In genomic region chr4:130906296-130906695, GRCm38 (mm10) we compare ENCODE assay signal across 9 mouse cellular contexts. TPM values are rescaled to one million over a fixed set of nuclear protein-coding genes. Genes with fewer than 3 reads are reported as not detected.
DNase-seq lines count a peak whose midpoint lies in the region; ATAC-seq and TF ChIP-seq lines count a peak whose summit lies in the region.
"Had no signal": no experiment of that assay in that cellular context is flagged by ENCODE, and none has a peak within 500 bp of the region (broad histone marks: within the 10 kb centered on the region; RNA-seq: fewer than 3 reads in every experiment).

No protein-coding gene starts in this region.

- 38% methylated on average over 8 of the region's 8 CpGs for WGBS in midbrain, postnatal 0 days
- 28% methylated on average over 8 of the region's 8 CpGs for WGBS in midbrain, embryonic 14.5 days
- 60% methylated on average over 8 of the region's 8 CpGs for WGBS in liver, postnatal 0 days (ENCODE audit: insufficient replicate concordance)
- WGBS in midbrain, embryonic 13.5 days: 36% methylated on average over 8 of the region's 8 CpGs

- H3K27ac ChIP-seq in midbrain, postnatal 0 days (ENCODE audit: low read depth, low read length): no peak overlapping the region
- no peak overlapping the region for H3K27ac ChIP-seq in midbrain, embryonic 14.5 days (replicated peaks; ENCODE audit: low read depth, low read length)
- peak overlapping the region; percentile 17; the same call in 1 of the 2 replicates for H3K27ac ChIP-seq in gastrocnemius, adult 2 months
- no peak overlapping the region for H3K27ac ChIP-seq in liver, postnatal 0 days (ENCODE audit: low read depth)
- H3K27ac ChIP-seq in midbrain, embryonic 13.5 days: no peak overlapping the region
- H3K27ac ChIP-seq: liver, embryonic 15.5 days had no signal

- TF ChIP-seq CTCF in midbrain, postnatal 0 days (IDR thresholded peaks at IDR 0.05): no peak
- TF ChIP-seq CTCF in brain, embryonic 14.5 days (IDR thresholded peaks at IDR 0.05; ENCODE audit: borderline replicate concordance, extremely low read depth, insufficient read depth, insufficient read length): no peak
- peak; percentile 27 for TF ChIP-seq CTCF in gastrocnemius, adult 2 months (IDR thresholded peaks at IDR 0.05)
- TF ChIP-seq CTCF in liver, postnatal 0 days (IDR thresholded peaks at IDR 0.05; ENCODE audit: low read depth): no peak

- H3K9me3 ChIP-seq in midbrain, postnatal 0 days (ENCODE audit: low read length): no peaks in the 10 kb centered on the region
- no peaks in the 10 kb centered on the region for H3K9me3 ChIP-seq in midbrain, embryonic 14.5 days (ENCODE audit: control insufficient read depth, low read length)
- no peaks in the 10 kb centered on the region for H3K9me3 ChIP-seq in liver, postnatal 0 days (ENCODE audit: low read length)
- H3K9me3 ChIP-seq in midbrain, embryonic 13.5 days: no peaks in the 10 kb centered on the region
- H3K9me3 ChIP-seq: liver, embryonic 15.5 days had no signal

- H3K4me2 ChIP-seq in midbrain, postnatal 0 days (ENCODE audit: low read depth, low read length, poor library complexity, severe bottlenecking): no peak overlapping the region
- H3K4me2 ChIP-seq in midbrain, embryonic 14.5 days (ENCODE audit: low read length): no peak overlapping the region
- no peak overlapping the region for H3K4me2 ChIP-seq in liver, postnatal 0 days (ENCODE audit: low read depth, low read length)
- no peak overlapping the region for H3K4me2 ChIP-seq in midbrain, embryonic 13.5 days (replicated peaks)
- H3K4me2 ChIP-seq: liver, embryonic 15.5 days had no signal

- peak; percentile 75 for DNase-seq in midbrain, postnatal 0 days (ENCODE audit: low spot score)
- DNase-seq in midbrain, embryonic 14.5 days: no peak
- DNase-seq in brain, embryonic 14.5 days (ENCODE audit: low read depth): peak; percentile 50
- DNase-seq in gastrocnemius, adult 2 months: peak; percentile 96
- peak; percentile 39 to 65 for DNase-seq in kidney, postnatal 36 days
- no peak for DNase-seq in frontal cortex, postnatal 14 days (ENCODE audit: low spot score in 2 of 2)
- DNase-seq in liver, postnatal 0 days: no peak

- 0 out of 2 replicates have a peak, but pooled peaks have one; percentile 23 for ATAC-seq in midbrain, postnatal 0 days (ENCODE audit: low FRiP score)
- no peak for ATAC-seq in midbrain, embryonic 14.5 days (ENCODE audit: low FRiP score, low TSS enrichment)
- no peak for ATAC-seq in liver, postnatal 0 days
- no peak for ATAC-seq in midbrain, embryonic 13.5 days

- no peaks in the 10 kb centered on the region for H3K36me3 ChIP-seq in midbrain, postnatal 0 days (ENCODE audit: insufficient read depth, low read length)
- H3K36me3 ChIP-seq in midbrain, embryonic 14.5 days (ENCODE audit: control insufficient read depth, insufficient read depth, low read length): no peaks in the 10 kb centered on the region
- no peaks in the 10 kb centered on the region for H3K36me3 ChIP-seq in liver, postnatal 0 days (replicated peaks; ENCODE audit: insufficient read depth, low read length)
- no peaks in the 10 kb centered on the region for H3K36me3 ChIP-seq in midbrain, embryonic 13.5 days
- H3K36me3 ChIP-seq: liver, embryonic 15.5 days had no signal

- H3K9ac ChIP-seq in midbrain, postnatal 0 days (replicated peaks; ENCODE audit: low read length, poor library complexity, severe bottlenecking): no peak overlapping the region
- H3K9ac ChIP-seq in midbrain, embryonic 14.5 days (replicated peaks; ENCODE audit: low read length): no peak overlapping the region
- H3K9ac ChIP-seq in liver, postnatal 0 days (replicated peaks): no peak overlapping the region
- H3K9ac ChIP-seq in midbrain, embryonic 13.5 days (replicated peaks): no peak overlapping the region
- H3K9ac ChIP-seq: liver, embryonic 15.5 days had no signal

- no peaks in the 10 kb centered on the region for H3K27me3 ChIP-seq in midbrain, postnatal 0 days (ENCODE audit: insufficient read depth, low read length)
- no peaks in the 10 kb centered on the region for H3K27me3 ChIP-seq in midbrain, embryonic 14.5 days (ENCODE audit: control insufficient read depth, insufficient read depth, low read length)
- no peaks in the 10 kb centered on the region for H3K27me3 ChIP-seq in liver, postnatal 0 days (ENCODE audit: insufficient read depth, low read length)
- H3K27me3 ChIP-seq in midbrain, embryonic 13.5 days: no peaks in the 10 kb centered on the region
- H3K27me3 ChIP-seq: liver, embryonic 15.5 days had no signal

- no peak for TF ChIP-seq POLR2A in brain, embryonic 14.5 days (IDR thresholded peaks at IDR 0.05; ENCODE audit: borderline replicate concordance, extremely low read depth, insufficient read depth, insufficient read length, poor library complexity, severe bottlenecking)

- intact Hi-C loops in gastrocnemius, adult 2 months (cut with DNase I): no loop called here

- H3K4me1 ChIP-seq in midbrain, postnatal 0 days (ENCODE audit: insufficient read depth, low read length): no peaks in the 10 kb centered on the region
- no peaks in the 10 kb centered on the region for H3K4me1 ChIP-seq in midbrain, embryonic 14.5 days (ENCODE audit: control insufficient read depth, insufficient read depth, low read length)
- H3K4me1 ChIP-seq in liver, postnatal 0 days (ENCODE audit: insufficient read depth): peaks cover 17% of the 10 kb centered on the region
- peaks cover 35% of the 10 kb centered on the region for H3K4me1 ChIP-seq in midbrain, embryonic 13.5 days (replicated peaks)

- H3K4me3 ChIP-seq in midbrain, postnatal 0 days (ENCODE audit: low read depth, low read length): no peak overlapping the region
- H3K4me3 ChIP-seq in midbrain, embryonic 14.5 days (replicated peaks; ENCODE audit: low read depth, low read length): no peak overlapping the region
- H3K4me3 ChIP-seq in gastrocnemius, adult 2 months: no peak overlapping the region
- H3K4me3 ChIP-seq in liver, postnatal 0 days (ENCODE audit: low read depth, low read length): no peak overlapping the region
- H3K4me3 ChIP-seq in midbrain, embryonic 13.5 days (replicated peaks): no peak overlapping the region
- H3K4me3 ChIP-seq: liver, embryonic 15.5 days had no signal

- TF ChIP-seq EP300 in liver, postnatal 0 days (IDR thresholded peaks at IDR 0.05; ENCODE audit: low read depth): no peak

RNA-seq across cellular contexts. Expression of gene Laptm5, which starts 6.6 kb away (rescaled TPM):
- 28.2 and 34.5 TPM in 2 replicates for total RNA-seq in midbrain, postnatal 0 days (2014; rRNA removed)
- polyA plus RNA-seq in midbrain, postnatal 0 days (2015; fragmentation: Nextera tagmentation; extraction: Ambion mirVana): 32.8 and 36.2 TPM in 2 replicates
- polyA plus RNA-seq in midbrain, embryonic 14.5 days (2014; fragmentation: Nextera tagmentation; extraction: Ambion mirVana): 14.3 and 31.7 TPM in 2 replicates
- 22.6 and 26.5 TPM in 2 replicates for polyA plus RNA-seq in brain, embryonic 14.5 days (2012; rRNA removed)
- 1 to 10 TPM; 2.5 to 5.3 TPM for total RNA-seq in gastrocnemius, adult 2 months (2021)
- 109 and 113 TPM in 2 replicates for polyA plus RNA-seq in liver, postnatal 0 days (2015; fragmentation: Nextera tagmentation; extraction: Ambion mirVana)
- 21.8 and 23.7 TPM in 2 replicates for polyA plus RNA-seq in midbrain, embryonic 13.5 days (2015; fragmentation: Nextera tagmentation; extraction: Ambion mirVana)

RNA-seq across cellular contexts. Expression of gene Matn1, which starts 37.9 kb away (rescaled TPM):
- 0.38 TPM in 1 of 2 replicates, not detected in the other for total RNA-seq in midbrain, postnatal 0 days (2014; rRNA removed)
- 0.20 and 0.27 TPM in 2 replicates for polyA plus RNA-seq in midbrain, postnatal 0 days (2015; fragmentation: Nextera tagmentation; extraction: Ambion mirVana)
- polyA plus RNA-seq in midbrain, embryonic 14.5 days (2014; fragmentation: Nextera tagmentation; extraction: Ambion mirVana): not detected in 2 replicates
- 0.29 and 0.81 TPM in 2 replicates for polyA plus RNA-seq in brain, embryonic 14.5 days (2012; rRNA removed)
- not detected for total RNA-seq in gastrocnemius, adult 2 months (2021)
- 0.05 TPM in 1 of 2 replicates, not detected in the other for polyA plus RNA-seq in liver, postnatal 0 days (2015; fragmentation: Nextera tagmentation; extraction: Ambion mirVana)
- 0.13 TPM in 1 of 2 replicates, not detected in the other for polyA plus RNA-seq in midbrain, embryonic 13.5 days (2015; fragmentation: Nextera tagmentation; extraction: Ambion mirVana)

Comparison
In these comparisons a context has a peak if more than half of its experiments do, and no peak if none do; other contexts are left out.
1. DNase-seq: peak in midbrain, postnatal 0 days (single experiment), brain, embryonic 14.5 days (single experiment), gastrocnemius, adult 2 months (single experiment) and kidney, postnatal 36 days (2 of 2); none in midbrain, embryonic 14.5 days (single experiment), frontal cortex, postnatal 14 days (0 of 2) and liver, postnatal 0 days (single experiment).